Mouse (Mus musculus) layer of hippocampus, postnatal 10 days (tissue): ENCODE data around the gene Sar1b. TPM values are rescaled to one million over a fixed set of nuclear protein-coding genes. Genes with fewer than 3 reads are reported as not detected.
A peak's percentile ranks its signal among the peaks of the same experiment; 100 is the strongest.

Source experiments
- DNase-seq, 2 experiments: peaks; one replicate each; pipeline ENCODE4 v3.0.0; 2021; ENCODE audit warnings: low spot score in 2 of 2
- total RNA-seq, 2 experiments: library from RNA; stranded (reverse); gene quantifications; 2 replicates each; pipeline ENCODE4 v1.2.3; 2021

Sar1b gene
- total RNA-seq, 2 experiments from 2014 or later, result 75.5 to 82.7 TPM

- DNase-seq, result no peak
Measured at GRCm38 (mm10) chr11:51823963-51824753, 60.7 kb downstream of the Sar1b start.

GRCm38 (mm10) chr11:51824867-51825424, 61.5 kb downstream of the Sar1b start:
- no peak for DNase-seq

GRCm38 (mm10) chr11:51831962-51832909, 68.7 kb downstream of the Sar1b start:
- peak; percentile 32 to 43 for DNase-seq

GRCm38 (mm10) chr11:51832992-51833391, 69.5 kb downstream of the Sar1b start:
- no peak for DNase-seq

GRCm38 (mm10) chr11:51833393-51834066, 70.0 kb downstream of the Sar1b start:
- DNase-seq, result no peak

- no peak for DNase-seq
Measured at GRCm38 (mm10) chr11:51834067-51834411, 70.6 kb downstream of the Sar1b start.

- no peak for DNase-seq
Measured at GRCm38 (mm10) chr11:51835598-51835997, 72.1 kb downstream of the Sar1b start.

GRCm38 (mm10) chr11:51836506-51836905, 73.0 kb downstream of the Sar1b start:
- no peak for DNase-seq

- DNase-seq, result no peak
Measured at GRCm38 (mm10) chr11:51837164-51838153, 74.0 kb downstream of the Sar1b start.

GRCm38 (mm10) chr11:51839106-51839505, 75.6 kb downstream of the Sar1b start:
- DNase-seq, result no peak

- no peak for DNase-seq
Measured at GRCm38 (mm10) chr11:51839973-51840372, 76.5 kb downstream of the Sar1b start.

GRCm38 (mm10) chr11:51840657-51841056, 77.2 kb downstream of the Sar1b start:
- DNase-seq, result no peak

GRCm38 (mm10) chr11:51841149-51841548, 77.7 kb downstream of the Sar1b start:
- DNase-seq, result no peak

Other genes starting within 250 kb of the Sar1b start
- 10 to 100 TPM in 1 of 2 experiments, 1 to 10 TPM in 1; 8.3 to 10.3 TPM for gene Phykpl, start 178.9 kb upstream of the Sar1b start, total RNA-seq
- gene Hnrnpab, start 156.8 kb upstream of the Sar1b start, total RNA-seq, result 100 to 1,000 TPM; 238 to 239 TPM
- 10 to 100 TPM; 56.9 to 60.4 TPM for gene Nhp2, start 144.0 kb upstream of the Sar1b start, total RNA-seq
- 10 to 100 TPM; 54.8 to 55.1 TPM for gene Rmnd5b, start 127.8 kb upstream of the Sar1b start, total RNA-seq
- 10 to 100 TPM; 14.1 to 15.5 TPM for gene N4bp3, start 112.8 kb upstream of the Sar1b start, total RNA-seq
- gene D930048N14Rik, start 112.7 kb upstream of the Sar1b start, total RNA-seq, result 1 to 10 TPM in 1 of 2 experiments, under 1 TPM in 1; 0.98 to 1.3 TPM
- 10 to 100 TPM; 29.1 to 31.9 TPM for gene 0610009B22Rik, start 74.8 kb upstream of the Sar1b start, total RNA-seq
- 10 to 100 TPM; 24.8 to 25.8 TPM for gene Sec24a, start 53 bp upstream of the Sar1b start, total RNA-seq
- gene Jade2, start 94.0 kb downstream of the Sar1b start, total RNA-seq, result 1 to 10 TPM; 8.3 to 8.7 TPM
- 10 to 100 TPM; 37.4 to 37.8 TPM for gene Cdkn2aipnl, start 204.0 kb downstream of the Sar1b start, total RNA-seq
- 100 to 1,000 TPM; 153 to 159 TPM for gene Ube2b, start 237.1 kb downstream of the Sar1b start, total RNA-seq
- 10 to 100 TPM; 18.8 to 23.4 TPM for gene Cdkl3, start 240.5 kb downstream of the Sar1b start, total RNA-seq